Mouse (Mus musculus) spleen, postnatal 36 days (tissue): ENCODE data around the gene Gm3591.
"Not testable (repeated sequence)": the region's sequence is repeated elsewhere in the genome, so short reads cannot be mapped to it uniquely, and the experiment has no call there.

Experiments
- DNase-seq, 2 experiments: peaks; one replicate each; pipeline ENCODE4 v3.0.0; 2022; ENCODE audit warnings: low spot score in 2 of 2, mixed read lengths in 1 of 2

Gene Gm3591

GRCm38 (mm10) chr14:6412382-6412781, at the start of gene Gm3591:
Gm3591 (minus strand) TSS chr14:6412482.
- not testable (repeated sequence) for DNase-seq

DNA sequence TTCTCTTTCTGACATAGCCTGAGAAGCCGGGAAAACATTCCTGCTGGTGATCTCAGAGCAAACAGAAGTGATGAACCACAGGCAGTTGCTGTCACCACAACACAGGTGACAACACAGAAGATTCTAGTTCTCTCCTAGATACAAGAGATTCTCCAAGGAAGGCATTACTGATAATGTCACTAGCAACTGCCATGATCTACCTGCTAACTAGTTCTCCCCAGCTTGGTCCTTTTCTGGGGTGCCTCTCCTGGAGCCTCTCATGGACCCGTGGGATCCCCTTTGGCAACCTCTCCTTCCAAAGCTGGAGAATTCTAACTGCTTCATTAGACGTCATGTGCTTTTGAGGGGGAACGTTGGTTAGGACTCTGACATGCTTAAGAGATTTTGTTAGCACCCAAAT, 32.2 kb upstream of the Gm3591 start, which contains the start of gene Gm3594:
Gm3594 (minus strand) TSS at position 101 of the 400 bp plus-strand sequence.
- DNase-seq: not testable (repeated sequence)

- DNase-seq: not testable (repeated sequence)
Measured at GRCm38 (mm10) chr14:6440774-6441173, 28.5 kb upstream of the Gm3591 start.

DNA sequence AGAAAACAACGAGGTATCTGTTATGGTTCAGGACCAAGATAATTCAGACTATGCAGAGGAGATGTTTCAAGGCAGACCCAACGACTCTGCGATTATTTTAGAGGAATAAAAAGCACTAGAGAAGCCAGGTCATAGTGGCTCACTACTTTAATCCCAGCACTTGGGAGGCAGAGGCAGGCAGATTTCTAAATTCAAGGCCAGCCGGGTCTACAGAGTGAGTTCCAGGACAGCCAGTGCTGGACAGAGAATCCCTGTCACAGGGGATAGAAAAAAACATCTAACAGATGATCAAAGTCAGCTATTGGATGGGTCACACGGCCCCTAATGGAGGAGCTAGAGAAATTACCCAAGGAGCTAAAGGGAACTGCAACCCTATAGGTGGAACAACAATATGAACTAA, 27.9 kb upstream of the Gm3591 start:
- not testable (repeated sequence) for DNase-seq

GRCm38 (mm10) chr14:6426766-6427165, 14.5 kb upstream of the Gm3591 start:
- DNase-seq: not testable (repeated sequence)

- not testable (repeated sequence) for DNase-seq
Measured at GRCm38 (mm10) chr14:6426353-6426752, 14.1 kb upstream of the Gm3591 start.

DNA sequence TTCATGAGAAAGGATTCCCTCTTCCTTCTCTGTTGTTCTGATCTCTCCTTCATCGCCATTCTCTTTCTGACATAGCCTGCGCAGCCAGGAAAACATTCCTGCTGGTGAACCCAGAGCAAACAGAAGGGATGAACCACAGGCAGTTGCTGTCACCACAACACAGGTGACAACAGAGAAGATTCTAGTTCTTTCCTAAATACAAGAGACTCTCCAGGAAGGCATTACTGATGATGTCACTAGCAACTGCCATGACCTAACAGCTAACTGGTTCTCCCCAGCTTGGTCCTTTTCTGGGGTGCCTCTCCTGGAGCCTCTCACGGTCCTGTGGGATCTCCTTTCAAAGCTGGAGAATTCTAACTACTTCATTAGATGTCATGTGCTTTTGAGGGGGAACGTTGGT, 22.1 kb downstream of the Gm3591 start, which contains the start of gene Gm16440:
Gm16440 (minus strand) TSS at position 101 of the 400 bp plus-strand sequence.
- not testable (repeated sequence) for DNase-seq
